Mouse (Mus musculus) heart, adult 11 months (tissue): ENCODE measurements around the gene Map3k19.

Experiments used
- DNase-seq: peaks from one replicate; pipeline ENCODE4 v3.0.0; 2022

The Map3k19 gene

DNA sequence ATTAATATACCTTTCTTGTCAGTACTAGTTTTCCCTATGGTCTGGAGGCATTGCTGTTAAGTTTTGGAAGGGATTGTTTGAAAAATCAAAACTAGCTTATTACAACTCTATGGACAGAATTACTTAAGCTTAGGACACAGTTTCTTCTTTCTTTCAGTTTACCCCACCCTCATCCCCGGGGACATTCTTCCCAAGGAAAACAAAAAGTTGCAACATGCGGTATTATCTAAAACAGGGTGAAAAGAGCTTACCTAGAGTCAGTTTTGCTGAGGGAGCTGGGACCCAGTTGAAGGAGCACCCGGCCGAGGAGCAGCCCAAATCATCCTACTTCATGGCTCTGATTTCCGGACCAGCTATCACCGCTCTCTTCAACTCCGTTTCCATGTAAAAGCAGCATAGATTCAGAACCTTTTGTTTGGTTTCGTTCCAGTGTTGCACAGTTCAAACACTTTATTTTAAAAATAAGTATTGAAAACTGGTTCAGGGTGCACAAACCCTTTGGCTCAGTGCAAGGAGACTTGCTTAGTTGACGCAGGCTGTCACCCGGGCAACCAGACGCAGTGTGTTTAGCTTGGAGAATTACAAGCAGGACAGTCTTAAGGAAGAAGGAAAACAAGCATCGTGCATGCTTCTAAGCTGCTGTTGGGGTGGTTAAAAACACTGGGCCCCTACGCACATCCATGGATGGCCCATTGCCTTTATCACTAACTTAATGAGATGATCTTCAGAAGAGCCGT, at the start of gene Map3k19:
TSS of gene Map3k19 (minus strand) at position 546 of the 737 bp plus-strand sequence.
- peak; percentile 90 for DNase-seq

DNA sequence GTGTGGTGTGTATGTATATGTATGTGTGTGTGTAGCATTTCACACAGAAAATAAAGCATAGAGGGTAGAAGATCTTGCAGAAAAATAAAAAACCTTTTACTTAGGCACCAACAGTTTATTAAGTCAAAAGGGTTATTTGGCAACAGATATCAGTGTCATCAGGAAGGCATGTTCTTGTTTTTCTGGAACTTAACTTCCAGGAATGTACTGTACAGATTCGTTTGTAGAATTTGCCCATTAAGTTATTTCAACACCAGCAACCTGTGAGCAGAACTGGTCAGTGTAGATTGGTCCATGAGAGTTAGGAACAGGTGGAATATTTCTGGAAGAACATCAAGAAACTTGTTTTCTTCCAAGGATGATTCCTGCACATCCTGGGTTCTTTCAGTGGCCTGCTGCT, 44.6 kb upstream of the Map3k19 start:
- no peak for DNase-seq

DNA sequence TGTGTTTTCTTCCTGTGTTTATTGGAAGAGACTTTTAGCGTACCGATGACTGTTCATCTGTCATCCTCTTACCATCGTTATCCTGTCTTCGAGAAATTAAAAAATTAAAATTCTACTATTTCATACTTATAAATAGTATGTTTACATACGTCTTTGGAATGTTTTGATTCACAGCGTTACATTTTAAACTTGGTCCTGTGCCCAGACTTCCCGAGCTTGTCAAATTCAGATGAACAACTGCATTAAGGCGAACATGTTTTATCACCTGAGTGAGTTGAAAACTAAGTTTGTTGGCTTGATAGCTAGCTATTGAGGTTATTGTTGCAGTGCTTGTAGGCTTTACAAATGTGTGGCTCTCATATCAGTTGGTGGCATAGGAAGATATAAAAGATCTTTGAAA, 14.4 kb upstream of the Map3k19 start:
- no peak for DNase-seq

DNA sequence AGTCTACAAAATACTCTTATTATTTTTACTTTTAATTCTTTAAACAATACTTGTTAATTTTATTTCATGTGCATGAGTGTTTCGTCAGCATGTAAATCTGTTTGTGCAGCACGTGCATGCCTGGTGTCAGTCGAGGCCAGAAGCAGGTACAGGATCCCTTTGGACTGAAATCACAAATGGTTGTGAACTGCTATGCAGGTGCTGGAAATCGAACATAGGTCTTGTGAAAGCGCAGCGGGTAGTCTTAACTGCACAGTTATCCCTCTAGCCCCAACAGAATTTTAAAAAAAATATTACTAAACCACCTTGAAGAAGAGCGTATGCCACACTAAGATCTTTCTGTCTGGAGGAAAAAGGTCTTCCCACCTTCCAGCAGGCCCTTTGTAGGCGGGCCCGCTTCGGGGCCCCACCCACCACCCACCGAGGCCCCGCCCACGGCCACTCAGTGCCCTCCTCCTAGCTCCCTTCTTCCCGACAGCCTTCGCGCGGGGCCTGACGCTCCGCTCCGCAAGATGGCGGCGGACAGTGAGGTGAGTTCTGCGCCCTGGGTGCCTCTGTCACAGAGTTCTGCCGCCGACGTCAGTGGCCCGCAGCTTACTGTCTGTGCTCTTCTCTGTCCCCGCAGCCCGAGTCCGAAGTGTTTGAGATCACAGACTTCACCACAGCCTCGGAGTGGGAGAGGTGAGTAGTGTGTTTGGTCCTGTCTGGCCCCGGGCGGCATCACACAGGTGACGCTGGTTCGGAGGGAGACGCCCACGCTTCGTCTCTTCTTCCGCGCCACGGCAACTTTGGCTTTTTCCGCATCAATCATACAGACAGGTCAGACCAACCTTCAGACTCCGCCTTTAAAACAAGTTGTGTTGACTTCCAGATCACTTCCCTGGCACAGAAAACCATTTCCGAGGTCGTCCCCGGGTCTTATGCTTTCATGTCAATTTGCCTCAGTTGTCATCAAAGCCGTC, 13.8 kb upstream of the Map3k19 start, which contains the start of gene Rab3gap1:
TSS of gene Rab3gap1 (plus strand) at position 474 of the 962 bp plus-strand sequence.
- DNase-seq = peak; percentile 99

DNA sequence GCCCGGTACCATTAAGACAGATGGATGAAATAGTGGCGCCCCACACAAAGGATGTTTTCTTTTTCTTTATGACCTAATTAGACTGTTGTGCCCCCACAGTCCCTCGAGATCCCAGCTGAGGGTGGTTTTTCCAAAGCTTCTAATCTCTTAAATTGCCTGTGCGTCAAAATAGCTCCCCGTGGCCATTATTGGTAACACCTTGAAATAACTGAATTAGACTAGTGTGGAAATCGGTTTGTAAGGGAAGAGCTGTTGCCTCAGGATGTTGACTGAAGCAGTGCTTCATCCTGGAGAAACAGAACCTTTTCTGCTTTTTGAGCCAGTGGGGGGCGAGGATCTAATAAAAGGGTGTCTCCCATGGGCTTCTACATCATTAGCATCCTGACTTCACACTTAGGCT, 9.0 kb upstream of the Map3k19 start:
- peak; percentile 43 for DNase-seq

DNA sequence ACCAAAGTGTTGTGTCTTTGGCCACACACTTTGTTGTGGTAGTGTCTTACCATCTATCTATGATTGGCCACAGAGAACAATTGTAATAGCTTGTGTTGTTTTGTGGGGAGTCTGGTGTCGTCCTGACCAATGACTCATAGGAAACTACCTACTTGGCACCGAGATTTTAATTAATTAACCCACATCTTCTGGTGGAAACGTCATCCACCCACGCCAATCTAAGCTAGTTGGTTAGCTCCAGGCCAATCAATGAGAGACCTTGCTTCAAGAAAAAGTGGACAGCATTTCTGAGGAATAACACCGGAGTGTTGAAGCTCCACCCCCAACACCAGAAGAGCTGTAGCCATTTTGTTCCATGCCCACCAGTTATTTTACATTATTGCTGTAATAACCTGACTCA, 7.1 kb upstream of the Map3k19 start:
- DNase-seq = no peak

DNA sequence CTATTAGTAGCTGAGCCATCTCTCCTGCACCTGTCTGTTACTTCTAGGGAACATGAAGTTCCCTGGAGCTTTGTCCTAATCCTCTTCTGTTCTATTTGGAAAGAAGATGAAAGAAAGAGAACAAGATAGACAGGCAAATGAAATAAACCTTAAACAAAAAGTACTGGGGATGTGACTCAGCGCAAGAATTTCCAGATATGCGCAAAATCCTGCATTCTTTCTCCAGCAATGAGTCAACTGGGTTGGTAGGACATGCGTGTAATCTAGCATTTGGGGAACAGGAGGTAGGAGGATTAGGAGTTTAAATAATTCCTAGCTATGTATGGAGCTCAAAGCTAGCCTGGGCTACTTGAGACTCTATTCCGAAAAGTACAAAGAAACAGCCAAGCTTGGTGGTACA, 5.7 kb upstream of the Map3k19 start:
- DNase-seq = no peak

DNA sequence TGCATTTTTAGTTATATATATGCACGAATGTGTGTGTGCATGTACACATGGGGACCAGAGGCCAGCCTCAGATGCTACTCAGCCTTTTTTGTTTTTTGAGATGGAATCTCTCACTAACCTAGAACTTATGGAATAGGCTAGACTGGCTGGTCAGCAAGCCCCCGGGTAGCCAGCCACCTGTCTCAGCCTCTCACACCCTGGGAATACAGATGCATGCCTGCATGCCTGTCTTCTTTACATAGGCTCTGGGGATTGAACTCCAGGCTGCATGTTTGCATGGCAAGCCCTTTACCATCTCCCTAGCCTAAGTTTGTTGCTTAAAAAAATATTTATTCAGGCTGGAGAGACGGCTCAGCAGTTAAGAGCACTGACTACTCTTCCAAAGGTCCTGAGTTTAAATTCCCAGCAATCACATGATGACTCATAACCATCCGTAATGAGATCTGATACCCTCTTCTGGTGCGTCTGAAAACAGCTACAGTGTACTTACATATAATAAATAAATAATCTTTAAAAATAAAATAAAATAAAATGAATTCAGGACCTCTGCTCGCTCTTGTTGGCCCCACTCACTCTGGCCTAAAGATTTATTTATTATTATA, 5.1 kb upstream of the Map3k19 start:
- DNase-seq = peak; percentile 68

DNA sequence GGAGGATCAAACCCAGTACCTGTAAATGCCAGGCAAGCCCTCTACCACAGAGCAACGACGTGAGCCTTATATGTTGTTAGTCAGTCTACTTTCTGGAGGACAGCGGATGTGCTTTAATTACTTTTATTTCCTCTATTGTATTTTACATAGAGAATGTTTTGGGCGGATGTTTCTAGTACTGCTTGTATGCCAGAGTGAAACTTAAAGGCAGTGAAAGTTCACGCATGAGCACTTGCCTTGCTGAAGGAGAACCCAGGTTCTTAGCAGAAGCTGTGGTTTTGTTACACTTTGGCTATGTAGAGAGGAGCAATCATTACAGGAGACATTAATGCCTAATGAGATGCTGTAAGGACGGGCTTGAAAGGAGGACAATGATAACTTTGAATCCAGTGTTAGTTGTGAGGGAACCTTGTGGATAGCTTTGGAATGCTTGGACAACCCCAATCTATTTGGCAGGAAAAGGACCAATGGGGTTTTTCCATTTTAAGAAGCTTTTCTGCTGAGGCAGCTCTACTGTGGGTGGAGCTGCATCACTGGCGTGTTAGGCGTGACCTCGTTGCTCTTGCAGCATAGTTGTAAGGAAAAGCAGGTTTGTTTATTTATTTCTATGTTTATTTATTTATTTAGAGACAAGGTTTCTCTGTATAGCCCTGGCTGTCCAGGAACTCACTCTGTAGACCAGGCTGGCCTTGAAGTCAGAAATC, 4.3 kb upstream of the Map3k19 start:
- no peak for DNase-seq

DNA sequence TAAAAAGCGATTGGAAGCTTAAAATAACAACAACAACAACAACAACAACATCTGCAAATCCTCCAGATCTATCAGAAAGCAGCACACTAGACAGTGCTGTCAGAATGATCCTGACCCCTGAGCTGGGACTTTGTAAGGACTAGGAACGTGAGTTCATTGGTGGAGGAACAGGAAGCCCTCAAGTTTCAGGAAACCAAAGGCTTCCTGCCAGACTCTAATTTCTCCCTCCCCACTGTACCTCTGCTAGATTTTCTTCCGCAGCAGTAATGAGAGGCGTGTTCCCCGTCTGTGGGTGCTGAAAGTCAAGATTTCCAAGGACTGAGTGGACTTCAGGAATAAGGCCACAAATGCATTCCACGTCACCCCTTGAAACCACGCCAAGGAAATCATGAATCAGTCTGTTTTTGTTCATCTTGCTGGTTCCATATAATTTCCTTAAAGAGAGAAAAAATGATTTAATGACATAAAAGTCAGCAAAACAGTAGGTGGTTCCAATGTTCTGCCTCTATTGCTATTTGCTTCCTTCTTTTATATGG, 4.7 kb downstream of the Map3k19 start:
- DNase-seq = peak; percentile 90

DNA sequence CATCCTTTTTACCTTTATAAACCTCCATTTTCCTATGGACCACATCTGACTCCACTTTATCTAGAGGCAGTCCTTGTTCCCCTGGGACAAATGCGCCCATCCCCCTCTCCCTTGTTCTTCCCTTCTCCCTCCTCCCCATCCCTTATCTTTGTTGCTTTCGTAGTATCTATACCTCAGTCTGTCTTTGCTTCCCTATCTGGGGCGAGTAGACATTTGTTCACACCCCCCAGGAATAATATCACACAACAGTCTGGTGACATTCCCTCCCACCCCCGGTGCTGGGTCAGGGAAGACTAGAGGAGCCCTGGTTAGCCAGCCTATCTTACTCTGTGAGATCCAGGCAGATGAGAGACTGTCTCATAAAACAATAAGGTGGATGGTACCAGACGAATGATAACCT, 9.4 kb downstream of the Map3k19 start:
- no peak for DNase-seq

DNA sequence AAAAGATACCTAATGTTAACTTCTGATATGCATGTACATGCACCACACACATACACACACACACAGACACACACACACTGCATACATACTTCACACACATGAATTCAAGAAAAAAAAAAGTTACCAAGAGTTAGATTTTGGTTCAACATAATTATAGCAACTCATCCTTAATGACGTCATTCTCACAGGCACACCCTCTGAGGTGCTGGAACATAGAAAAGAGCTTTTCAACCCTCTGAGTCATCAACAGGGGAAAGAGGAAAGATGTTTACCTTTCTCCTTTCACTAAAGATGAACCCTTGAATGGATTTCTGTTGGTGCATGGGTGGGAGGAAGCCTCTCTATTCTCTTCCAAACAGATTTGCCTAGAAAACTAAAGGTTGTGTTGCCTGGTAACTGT, 16.2 kb downstream of the Map3k19 start:
- DNase-seq = no peak

DNA sequence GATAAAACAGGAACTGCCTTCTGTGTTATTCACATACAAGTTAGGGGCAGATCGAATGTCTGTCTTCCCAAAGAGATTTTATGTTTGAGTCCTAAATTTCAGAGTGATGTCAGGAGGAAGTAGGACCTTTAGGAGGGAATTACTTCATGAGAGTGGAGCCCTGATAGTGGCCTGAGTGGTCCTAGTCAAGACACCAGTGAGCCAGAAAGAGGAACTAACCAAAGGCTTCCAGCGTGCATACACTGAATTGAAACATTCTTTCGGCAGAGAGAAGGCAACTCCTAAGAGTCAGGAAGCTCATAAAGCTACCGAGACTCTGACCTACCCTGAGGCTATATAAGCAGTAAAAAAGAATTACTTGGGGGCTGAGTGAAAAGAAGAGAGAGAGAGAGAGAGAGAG, 18.2 kb downstream of the Map3k19 start:
- no peak for DNase-seq

DNA sequence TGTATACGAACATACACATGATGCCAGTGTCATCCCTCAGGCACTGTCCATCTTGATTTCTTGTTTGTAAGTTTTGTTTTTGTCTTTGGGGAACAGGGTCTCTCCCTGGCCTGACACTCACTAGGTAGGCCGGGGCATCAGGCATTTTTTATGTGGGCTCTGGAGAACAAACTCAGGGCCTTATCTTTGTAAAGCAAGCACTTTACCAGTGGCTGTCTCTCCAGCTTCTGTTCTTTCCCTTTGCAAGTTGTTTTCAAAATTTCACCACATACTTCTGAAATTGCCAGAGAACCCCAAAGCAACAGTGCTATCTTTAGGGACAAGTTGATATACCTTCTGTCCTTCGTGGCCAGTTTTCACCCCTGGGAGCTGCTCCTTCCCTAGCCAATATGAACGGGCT, 20.6 kb downstream of the Map3k19 start:
- DNase-seq = no peak

DNA sequence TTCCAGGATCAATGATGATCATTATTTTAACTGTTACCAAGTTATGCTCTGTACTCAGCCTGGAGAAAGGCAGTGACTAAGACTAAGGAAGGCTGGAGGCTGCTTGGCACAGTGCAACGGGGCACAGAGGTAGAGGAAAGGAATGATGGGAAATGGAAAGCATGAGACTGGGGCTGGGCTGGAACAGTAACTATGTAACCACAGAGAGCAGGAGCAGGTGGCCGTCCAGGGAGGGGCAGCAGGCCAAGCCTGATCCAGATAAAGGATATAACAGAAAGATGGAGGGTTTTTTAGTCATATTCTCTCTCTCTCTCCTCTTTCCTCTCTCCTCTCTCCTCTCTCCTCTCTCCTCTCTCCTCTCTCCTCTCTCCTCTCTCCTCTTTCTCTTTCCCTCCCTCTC, 21.1 kb downstream of the Map3k19 start:
- DNase-seq = no peak

DNA sequence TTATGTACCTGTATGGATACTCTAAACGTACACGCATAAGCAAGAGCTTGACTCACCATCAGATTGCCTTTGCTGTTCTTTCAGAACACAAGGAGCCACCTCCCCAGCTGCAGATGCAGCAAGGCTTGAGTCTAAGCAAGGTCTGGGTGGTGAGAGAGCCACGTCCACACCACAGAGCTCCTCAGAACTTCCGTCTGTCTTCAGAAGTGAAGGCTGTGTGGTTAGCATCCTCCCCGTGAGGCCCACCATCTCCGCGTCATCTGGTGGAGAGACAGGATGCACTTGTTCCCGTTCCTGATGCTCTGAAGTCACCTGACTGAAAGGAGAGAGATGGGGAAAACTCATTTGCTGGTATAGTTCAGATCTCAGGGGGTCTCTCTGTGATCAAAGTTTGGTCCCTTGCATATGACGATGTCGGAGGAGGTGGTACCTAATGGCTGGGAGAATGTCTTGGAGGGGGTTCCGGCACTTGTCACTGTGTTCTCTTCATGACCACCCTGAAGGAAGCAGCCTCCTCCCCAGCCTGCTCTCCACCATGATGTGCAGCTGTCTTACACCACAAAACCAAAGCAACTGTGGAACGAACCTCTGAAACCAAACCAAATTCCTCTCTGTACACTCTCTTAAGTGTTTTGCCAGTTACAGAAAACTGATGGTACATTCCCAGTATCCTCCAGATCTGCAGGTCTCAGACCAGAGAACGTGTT, 24.5 kb downstream of the Map3k19 start:
- no peak for DNase-seq

DNA sequence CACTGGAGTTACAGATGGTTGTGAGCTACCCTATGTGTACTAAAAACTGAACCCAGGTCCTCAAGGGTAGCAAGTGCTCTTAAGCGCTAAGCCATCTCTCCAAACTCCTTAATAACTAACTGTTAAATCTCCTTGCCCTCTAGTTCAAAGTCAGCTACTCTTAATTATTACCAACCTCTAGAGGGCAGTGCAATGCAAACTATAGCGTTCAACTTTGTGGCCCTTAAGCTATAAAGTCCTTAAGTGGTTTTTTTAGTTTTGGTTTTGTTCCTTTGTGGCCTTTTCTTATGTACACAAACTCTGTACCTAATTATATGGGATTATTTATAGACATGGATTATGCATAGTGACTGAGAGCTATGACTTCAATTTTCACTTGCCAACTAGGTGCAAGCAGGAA, 27.5 kb downstream of the Map3k19 start:
- DNase-seq = no peak

DNA sequence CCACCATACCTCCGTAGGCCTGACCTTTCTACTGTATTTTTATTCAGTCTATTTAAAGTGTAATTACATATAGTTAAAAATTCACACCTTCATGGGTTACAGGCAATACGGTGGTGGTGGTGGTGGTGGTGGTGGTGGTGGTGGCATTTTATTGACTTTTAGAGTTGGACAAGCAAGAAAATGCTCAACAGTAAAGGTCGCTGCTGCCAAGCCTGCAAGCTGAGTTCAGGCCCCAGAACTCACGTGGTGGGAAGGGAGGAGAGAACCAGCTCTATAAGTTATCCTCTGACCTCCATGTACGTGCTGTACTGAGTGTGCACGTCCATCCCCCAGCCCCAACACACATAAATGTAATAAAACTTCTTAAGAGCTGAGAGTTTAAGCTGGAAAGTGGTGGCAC, 38.5 kb downstream of the Map3k19 start:
- DNase-seq = peak; percentile 73

DNA sequence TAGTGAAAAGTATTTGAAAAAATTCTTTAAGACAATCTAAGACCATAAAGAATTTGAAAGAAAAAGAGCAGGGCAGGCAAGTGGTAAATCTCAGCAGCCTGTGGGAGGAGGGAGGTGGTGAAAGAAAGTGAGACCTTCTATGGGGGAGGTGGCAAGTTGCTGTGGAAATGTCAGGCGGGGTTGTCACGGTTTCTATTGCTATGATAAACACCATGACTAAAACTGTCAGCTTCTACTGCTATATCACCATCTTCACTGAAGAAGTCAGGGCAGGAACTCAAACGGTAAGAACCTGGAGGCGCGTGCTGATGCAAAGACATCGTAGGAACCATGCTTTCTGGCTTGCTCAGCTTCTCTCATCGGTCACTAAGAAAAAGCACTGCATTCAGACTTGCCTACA, 41.9 kb downstream of the Map3k19 start:
- peak; percentile 55 for DNase-seq

DNA sequence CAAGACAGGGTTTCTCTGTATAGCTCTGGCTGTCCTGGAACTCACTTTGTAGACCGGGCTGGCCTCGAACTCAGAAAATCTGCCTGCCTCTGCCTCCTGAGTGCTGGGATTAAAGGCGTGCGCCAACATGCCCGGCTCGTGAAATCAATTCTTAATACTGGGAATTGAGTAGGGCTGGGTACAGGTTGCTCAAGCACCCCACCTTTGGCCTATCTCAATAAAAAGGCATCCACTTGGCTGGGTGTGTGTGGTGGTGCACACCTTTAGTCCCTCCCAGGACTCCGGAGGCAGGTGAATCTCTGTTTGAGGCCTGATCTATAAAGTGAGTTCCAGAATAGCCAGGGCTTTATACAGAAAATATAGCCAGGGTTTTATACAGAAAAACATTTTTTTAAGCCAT, 46.2 kb downstream of the Map3k19 start:
- peak; percentile 74 for DNase-seq

DNA sequence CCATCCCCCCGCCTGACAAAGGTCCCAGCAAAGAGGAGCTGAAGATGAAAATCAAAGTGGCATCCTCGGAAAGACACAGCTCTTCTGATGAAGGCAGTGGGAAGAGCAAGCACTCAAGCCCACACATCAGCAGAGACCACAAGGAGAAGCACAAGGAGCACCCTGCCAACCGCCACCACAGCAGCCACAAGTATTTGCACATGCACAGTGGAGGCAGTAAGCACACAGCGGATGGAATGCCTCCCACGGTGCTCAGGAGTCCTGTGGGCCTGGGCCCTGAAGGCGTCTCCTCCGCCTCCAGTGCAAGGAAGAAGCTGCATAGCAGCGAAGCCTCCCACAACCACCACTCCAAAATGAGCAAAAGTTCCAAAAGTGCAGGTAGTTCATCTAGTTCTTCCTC, 51.9 kb downstream of the Map3k19 start:
- DNase-seq = peak; percentile 84

DNA sequence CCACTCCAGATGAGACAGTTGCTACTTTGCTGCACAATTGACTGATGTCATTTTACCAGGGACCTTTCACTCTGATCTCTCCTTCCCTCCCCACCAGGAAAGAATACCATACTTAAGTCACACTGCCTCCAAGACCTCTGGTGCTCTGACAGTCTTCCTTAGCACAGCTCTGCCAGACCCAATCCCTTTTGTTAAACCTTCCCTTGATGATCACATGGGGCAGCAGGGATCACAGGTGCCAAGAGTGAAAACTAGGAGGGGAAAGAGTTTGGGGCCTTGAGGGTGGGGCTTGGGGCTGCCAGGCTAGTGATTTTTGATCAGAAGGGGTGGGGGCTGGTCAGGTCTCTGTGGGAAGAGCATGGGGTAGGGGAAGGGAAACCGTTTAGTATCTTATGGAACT, 58.1 kb downstream of the Map3k19 start:
- DNase-seq = peak; percentile 80
